Mouse (Mus musculus): ENCODE results near the gene Atp6v0b. TPM values are rescaled to one million over a fixed set of nuclear protein-coding genes. Genes with fewer than 3 reads are reported as not detected.

Gene Atp6v0b
- polyA plus RNA-seq, 1 experiment, result 768 TPM

DNA sequence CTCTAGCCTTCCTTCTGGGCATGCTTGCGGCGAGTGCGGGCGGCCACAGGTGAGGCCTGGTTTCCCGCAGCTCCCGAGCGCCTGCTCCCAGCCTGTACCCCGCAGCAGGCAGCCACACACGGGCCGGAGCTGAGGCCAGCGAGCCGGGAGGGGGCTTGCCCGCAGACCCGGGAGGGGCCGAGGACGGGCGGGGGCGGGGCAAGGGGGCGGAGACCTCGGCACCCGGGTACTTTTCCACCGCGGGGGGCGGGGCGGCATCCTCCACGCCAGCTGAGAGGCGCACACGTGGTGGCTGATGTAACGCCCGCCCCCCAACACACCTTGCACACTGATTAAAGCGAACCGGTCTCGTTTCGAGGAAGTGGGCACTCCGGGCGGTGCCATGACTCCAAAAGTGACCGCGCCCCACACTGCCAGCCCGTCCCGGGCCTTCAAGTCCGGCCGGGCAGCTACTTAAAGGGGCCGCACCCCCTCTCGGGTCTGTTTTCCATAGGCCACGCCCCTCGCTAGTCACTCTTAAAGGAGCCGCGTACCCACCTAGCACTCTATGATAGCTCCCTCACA lies 50.8 kb downstream of the Atp6v0b start:
- no peaks in the 10 kb centered on the region for H3K27me3 ChIP-seq (replicated peaks; ENCODE audit: control insufficient read depth, insufficient read depth, low read length)
- peak; percentile 95 for DNase-seq
- H3K36me3 ChIP-seq (ENCODE audit: control insufficient read depth, insufficient read depth, low read length), result no peaks in the 10 kb centered on the region
- peaks cover 19% of the 10 kb centered on the region; the same call in 1 of the 2 replicates for H3K4me1 ChIP-seq (ENCODE audit: control insufficient read depth, insufficient read depth, low read length)
- H3K27ac ChIP-seq (ENCODE audit: insufficient read depth, low read depth, low read length), result peak overlapping the region; percentile 84
- 1% methylated on average over 45 of the region's 48 CpGs for WGBS
- TF ChIP-seq POLR2A (IDR thresholded peaks at IDR 0.05; ENCODE audit: low read depth, low read length), result no peak
- H3K4me3 ChIP-seq (ENCODE audit: insufficient read depth, low read depth, low read length), result peak overlapping the region; percentile 93

DNA sequence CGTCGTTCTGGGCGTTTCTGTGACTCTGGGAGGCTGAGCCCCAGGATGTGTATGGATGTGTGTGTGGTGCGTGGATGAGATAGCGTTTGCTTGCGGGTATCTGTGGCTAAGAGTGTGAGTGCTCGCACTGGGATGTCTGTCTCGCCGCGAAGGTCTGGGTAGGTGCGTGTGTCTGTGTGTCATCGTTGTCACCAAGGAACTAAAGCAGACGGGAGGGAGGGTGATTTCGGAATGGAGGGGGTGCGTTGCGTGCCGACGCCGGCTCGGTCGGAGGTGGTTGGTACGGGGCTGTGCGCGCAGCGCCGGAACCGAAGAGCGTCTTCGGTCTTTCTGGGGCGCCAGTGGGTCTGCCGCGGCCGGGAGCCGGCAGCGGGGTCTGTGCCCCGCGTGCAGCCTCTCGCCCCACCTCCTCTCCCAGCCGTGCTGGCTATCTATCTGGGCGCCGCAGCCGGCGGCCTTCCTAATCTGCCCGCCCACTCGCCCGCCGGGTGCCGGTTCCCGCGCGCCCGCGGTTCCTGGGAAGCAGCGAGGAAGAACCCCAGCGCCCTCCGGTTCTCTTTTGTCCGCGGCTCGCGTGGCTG lies 51.5 kb downstream of the Atp6v0b start:
- Histone ChIP-seq H3K27me3 (replicated peaks; ENCODE audit: control insufficient read depth, insufficient read depth, low read length) (no peaks in the 10 kb centered on the region), H3K4me3 (ENCODE audit: insufficient read depth, low read depth, low read length) (peak overlapping the region; percentile 93), H3K36me3 (ENCODE audit: control insufficient read depth, insufficient read depth, low read length) (no peaks in the 10 kb centered on the region), H3K4me1 (ENCODE audit: control insufficient read depth, insufficient read depth, low read length) (peaks cover 14% of the 10 kb centered on the region; the same call in 1 of the 2 replicates), H3K27ac (ENCODE audit: insufficient read depth, low read depth, low read length) (peak overlapping the region; percentile 84)
- no peak for TF ChIP-seq POLR2A (IDR thresholded peaks at IDR 0.05; ENCODE audit: low read depth, low read length)
- TF ChIP-seq CTCF (conservative IDR thresholded peaks at IDR 0.05; ENCODE audit: insufficient read depth, insufficient read length, low read depth, low read length), result no peak
- under 1% methylated on average over 60 of the region's 60 CpGs for WGBS
- DNase-seq, result peak; percentile 44

- peak; percentile 91 for DNase-seq
- peak overlapping the region; percentile 93 for H3K4me3 ChIP-seq (ENCODE audit: insufficient read depth, low read depth, low read length)
- H3K27me3 ChIP-seq (replicated peaks; ENCODE audit: control insufficient read depth, insufficient read depth, low read length), result no peaks in the 10 kb centered on the region
- WGBS, result 8% methylated on average over 35 of the region's 36 CpGs
- peaks cover 8% of the 10 kb centered on the region; the same call in 1 of the 2 replicates for H3K4me1 ChIP-seq (ENCODE audit: control insufficient read depth, insufficient read depth, low read length)
- peak overlapping the region; percentile 3 for H3K27ac ChIP-seq (ENCODE audit: insufficient read depth, low read depth, low read length)
- H3K36me3 ChIP-seq (ENCODE audit: control insufficient read depth, insufficient read depth, low read length), result no peaks in the 10 kb centered on the region
- no peak for TF ChIP-seq POLR2A (IDR thresholded peaks at IDR 0.05; ENCODE audit: low read depth, low read length)
- no peak for TF ChIP-seq CTCF (conservative IDR thresholded peaks at IDR 0.05; ENCODE audit: insufficient read depth, insufficient read length, low read depth, low read length)
These were observed 52.1 kb downstream of the Atp6v0b start for GRCm38 (mm10) chr4:117834845-117835530.

GRCm38 (mm10) chr4:117834457-117834844 lies 52.7 kb downstream of the Atp6v0b start, which contains the start of gene Slc6a9:
Gene Slc6a9, plus strand, starts transcription at chr4:117834506.
- WGBS, result 52% methylated on average over 3 of the region's 3 CpGs
- Histone ChIP-seq H3K4me1 (ENCODE audit: control insufficient read depth, insufficient read depth, low read length) (peaks cover 5% of the 10 kb centered on the region; the same call in 1 of the 2 replicates), H3K4me3 (ENCODE audit: insufficient read depth, low read depth, low read length) (peak within 1 kb of the TSS; percentile 93), H3K36me3 (ENCODE audit: control insufficient read depth, insufficient read depth, low read length) (no peaks in the 10 kb centered on the region), H3K27ac (ENCODE audit: insufficient read depth, low read depth, low read length) (peak within 1 kb of the TSS; percentile 3), H3K27me3 (replicated peaks; ENCODE audit: control insufficient read depth, insufficient read depth, low read length) (no peaks in the 10 kb centered on the region)
- no peak for DNase-seq
- no peak for TF ChIP-seq POLR2A (IDR thresholded peaks at IDR 0.05; ENCODE audit: low read depth, low read length)
- no peak for TF ChIP-seq CTCF (conservative IDR thresholded peaks at IDR 0.05; ENCODE audit: insufficient read depth, insufficient read length, low read depth, low read length)

Other genes starting within 250 kb of the Atp6v0b start
- 14.8 and 17.0 TPM in 2 replicates for gene Dmap1, start 205.1 kb downstream of the Atp6v0b start, polyA plus RNA-seq (2012; rRNA removed)
- gene Gm12845, start 162.9 kb downstream of the Atp6v0b start, polyA plus RNA-seq (2012; rRNA removed), result not detected in 2 replicates
- not detected in 2 replicates for gene Klf17, start 121.7 kb downstream of the Atp6v0b start, polyA plus RNA-seq (2012; rRNA removed)
- 19.2 and 25.7 TPM in 2 replicates for gene Slc6a9, start 52.8 kb downstream of the Atp6v0b start, polyA plus RNA-seq (2012; rRNA removed)
- gene Ccdc24, start 14.8 kb downstream of the Atp6v0b start, polyA plus RNA-seq (2012; rRNA removed), result 2.9 and 3.3 TPM in 2 replicates
- gene B4galt2, start 3.8 kb downstream of the Atp6v0b start, polyA plus RNA-seq (2012; rRNA removed), result 4.9 and 9.8 TPM in 2 replicates
- gene Dph2, start 4.7 kb upstream of the Atp6v0b start, polyA plus RNA-seq (2012; rRNA removed), result 9.4 and 10.1 TPM in 2 replicates
- 55.5 and 61.0 TPM in 2 replicates for gene Ipo13, start 27.7 kb upstream of the Atp6v0b start, polyA plus RNA-seq (2012; rRNA removed)
- gene Artn, start 42.4 kb upstream of the Atp6v0b start, polyA plus RNA-seq (2012; rRNA removed), result 1.2 and 1.8 TPM in 2 replicates
- gene St3gal3, start 247.6 kb upstream of the Atp6v0b start, polyA plus RNA-seq (2012; rRNA removed), result 49.1 and 50.7 TPM in 2 replicates

Data from kidney, adult 2 months (tissue).